Mouse (Mus musculus) liver, embryonic 16.5 days (tissue): ENCODE results near the gene Clmp. TPM values are rescaled to one million over a fixed set of nuclear protein-coding genes. Genes with fewer than 3 reads are reported as not detected.
"Not testable (repeated sequence)": the region's sequence is repeated elsewhere in the genome, so short reads cannot be mapped to it uniquely, and the experiment has no call there.

Experiments
- ATAC-seq: fragments of 200-750 bp; cut with Nextera tagmentation; 2 replicates; pipeline ENCODE4 v1.8.0; 2017; ENCODE audit warnings: low read depth, mild to moderate bottlenecking, moderate number of reproducible peaks, moderate library complexity
- H3K27ac ChIP-seq: fragments of 300-500 bp; sonication (generic); 2 replicates; pipeline ENCODE4 v1.5.1; 2014; ENCODE audit warnings: mild to moderate bottlenecking, low read length
- H3K27me3 ChIP-seq: fragments of 300-500 bp; sonication (generic); 2 replicates; pipeline ENCODE4 v1.6.1; 2014; ENCODE audit warnings: low read depth, low read length, mixed read lengths; ENCODE audit not compliant: control insufficient read depth, insufficient read depth
- H3K36me3 ChIP-seq: fragments of 300-500 bp; sonication (generic); 2 replicates; pipeline ENCODE4 v1.6.1; 2014; ENCODE audit warnings: mild to moderate bottlenecking; ENCODE audit not compliant: control insufficient read depth, insufficient read depth
- H3K4me1 ChIP-seq: fragments of 300-500 bp; sonication (generic); 2 replicates; pipeline ENCODE4 v1.6.1; 2014; ENCODE audit warnings: low read depth, low read length, mixed read lengths; ENCODE audit not compliant: control insufficient read depth
- H3K4me2 ChIP-seq: fragments of 300-500 bp; sonication (generic); 2 replicates; pipeline ENCODE4 v1.6.1; 2014; ENCODE audit warnings: low read depth, low read length, mixed read lengths
- H3K4me3 ChIP-seq: fragments of 300-500 bp; sonication (generic); 2 replicates; pipeline ENCODE4 v1.5.1; 2014; ENCODE audit warnings: low read depth, mild to moderate bottlenecking, low read length
- H3K9ac ChIP-seq: fragments of 300-500 bp; sonication (generic); 2 replicates; pipeline ENCODE4 v1.6.1; 2014; ENCODE audit warnings: low read depth, low read length
- H3K9me3 ChIP-seq: fragments of 300-500 bp; sonication (generic); replicated peaks from 2 replicates; pipeline ENCODE4 v1.6.1; 2016; ENCODE audit warnings: low read length; ENCODE audit not compliant: control insufficient read depth
- WGBS: fragments of 180-500 bp; shearing (Covaris S2); extraction: QIAGEN DNeasy Blood & Tissue Kit; methylation state at CpG from one replicate; pipeline ENCODE4 v1.1.7; 2014; ENCODE audit not compliant: insufficient replicate concordance; 5-methylcytosine and 5-hydroxymethylcytosine counted together
- polyA plus RNA-seq: library from polyadenylated mRNA; unstranded; fragments of >200 nt; fragmentation: Nextera tagmentation; extraction: Ambion mirVana; gene quantifications from 2 replicates; pipeline ENCODE4 v1.2.1, GENCODE M21; 2015

Gene Clmp
- polyA plus RNA-seq, 1 experiment from 2014 or later = 1.2 TPM

DNA sequence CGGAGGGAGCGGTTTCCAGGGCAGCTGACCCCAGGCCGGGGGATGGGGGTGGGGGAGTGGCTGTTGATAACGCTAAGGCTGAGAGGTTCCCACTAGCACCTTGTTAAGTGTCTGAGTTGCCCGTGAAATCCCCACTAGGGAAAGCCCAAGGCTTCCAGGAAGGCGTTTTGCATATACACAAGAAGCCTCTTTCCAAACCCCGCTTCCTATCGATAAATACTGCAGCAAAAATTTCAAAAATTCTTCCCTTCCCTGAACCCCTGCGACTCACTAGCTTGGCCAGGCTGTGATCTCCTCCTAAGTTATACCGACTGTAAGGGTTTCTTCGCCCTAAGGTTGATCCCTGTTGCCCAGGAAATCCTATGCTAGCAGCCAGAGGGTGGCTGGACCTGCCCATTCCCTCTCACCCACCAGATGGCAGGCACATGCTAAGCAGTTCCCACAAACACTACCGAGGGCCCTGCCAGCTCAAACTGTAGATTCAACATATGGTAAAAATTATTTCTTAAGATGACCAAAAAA is 71.4 kb downstream of the Clmp start:
- Histone ChIP-seq H3K9ac (no peak overlapping the region), H3K36me3 (no peaks in the 10 kb centered on the region), H3K27me3 (no peaks in the 10 kb centered on the region), H3K4me1 (peaks cover 7% of the 10 kb centered on the region), H3K4me2 (peak overlapping the region; percentile 37), H3K4me3 (peak overlapping the region; percentile 9; the same call in 1 of the 2 replicates), H3K27ac (no peak overlapping the region), H3K9me3 (no peaks in the 10 kb centered on the region)
- peak; percentile 56; the same call in 1 of the 2 replicates for ATAC-seq
- WGBS = 21% methylated on average over 12 of the region's 12 CpGs

DNA sequence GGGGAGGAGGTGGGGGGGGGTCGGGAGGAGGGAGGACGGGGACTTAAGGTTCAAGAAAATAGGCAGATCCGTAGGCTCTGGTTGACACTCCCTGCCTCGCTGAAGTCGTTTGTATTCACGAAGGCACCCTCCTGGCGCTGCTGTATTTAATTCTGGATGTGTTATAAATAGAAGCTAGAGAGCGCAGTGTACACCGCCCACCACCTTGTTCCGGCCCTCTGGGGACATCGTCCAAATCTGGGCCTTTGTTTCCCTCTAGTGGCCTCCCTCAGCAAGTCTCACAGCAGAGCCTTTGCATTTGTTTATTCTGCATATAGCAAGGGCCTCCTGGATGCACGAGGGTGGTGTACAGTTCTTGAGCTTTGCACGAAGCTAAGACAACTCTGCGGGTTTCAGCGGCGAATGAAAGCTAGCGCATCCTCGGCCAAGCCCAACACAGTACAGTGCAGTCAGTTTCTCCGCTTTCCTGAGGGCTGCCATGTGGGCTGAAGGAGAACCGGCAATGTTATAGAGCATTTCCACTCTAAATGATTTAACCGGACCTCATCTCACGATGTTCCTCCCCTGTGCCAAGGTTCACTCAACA is 72.0 kb downstream of the Clmp start:
- peaks cover 7% of the 10 kb centered on the region for H3K4me1 ChIP-seq
- H3K27ac ChIP-seq = no peak overlapping the region
- no peak overlapping the region for H3K9ac ChIP-seq
- peak overlapping the region; percentile 23; the same call in 1 of the 2 replicates for H3K4me3 ChIP-seq
- peak overlapping the region; percentile 37 for H3K4me2 ChIP-seq
- ATAC-seq = peak; percentile 78
- no peaks in the 10 kb centered on the region for H3K36me3 ChIP-seq
- H3K27me3 ChIP-seq = no peaks in the 10 kb centered on the region
- 12% methylated on average over 22 of the region's 22 CpGs for WGBS
- H3K9me3 ChIP-seq = no peaks in the 10 kb centered on the region

DNA sequence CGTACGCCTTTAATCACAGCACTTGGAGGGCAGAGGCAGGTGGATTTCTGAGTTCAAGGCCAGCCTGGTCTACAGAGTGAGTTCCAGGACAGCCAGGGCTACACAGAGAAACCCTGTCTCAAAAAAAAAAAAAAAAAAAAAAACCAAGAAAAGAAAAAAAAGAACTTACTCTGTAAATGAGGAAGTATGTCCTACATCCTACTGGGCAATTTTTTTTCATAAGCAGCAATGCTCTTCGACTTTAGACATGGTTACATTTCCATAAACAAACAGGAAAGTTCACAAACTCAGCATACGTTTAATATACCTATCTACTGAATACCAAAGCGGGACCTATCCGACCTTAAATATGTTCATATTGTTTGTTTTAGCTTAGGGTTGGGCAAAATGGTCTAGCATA is 76.6 kb downstream of the Clmp start:
- ATAC-seq = no peak
- 57% methylated on average over 6 of the region's 6 CpGs for WGBS
- Histone ChIP-seq H3K36me3 (no peaks in the 10 kb centered on the region), H3K9me3 (no peaks in the 10 kb centered on the region), H3K9ac (no peak overlapping the region), H3K27ac (no peak overlapping the region), H3K27me3 (no peaks in the 10 kb centered on the region), H3K4me1 (peaks cover 3% of the 10 kb centered on the region; the same call in 1 of the 2 replicates), H3K4me2 (no peak overlapping the region), H3K4me3 (no peak overlapping the region)

DNA sequence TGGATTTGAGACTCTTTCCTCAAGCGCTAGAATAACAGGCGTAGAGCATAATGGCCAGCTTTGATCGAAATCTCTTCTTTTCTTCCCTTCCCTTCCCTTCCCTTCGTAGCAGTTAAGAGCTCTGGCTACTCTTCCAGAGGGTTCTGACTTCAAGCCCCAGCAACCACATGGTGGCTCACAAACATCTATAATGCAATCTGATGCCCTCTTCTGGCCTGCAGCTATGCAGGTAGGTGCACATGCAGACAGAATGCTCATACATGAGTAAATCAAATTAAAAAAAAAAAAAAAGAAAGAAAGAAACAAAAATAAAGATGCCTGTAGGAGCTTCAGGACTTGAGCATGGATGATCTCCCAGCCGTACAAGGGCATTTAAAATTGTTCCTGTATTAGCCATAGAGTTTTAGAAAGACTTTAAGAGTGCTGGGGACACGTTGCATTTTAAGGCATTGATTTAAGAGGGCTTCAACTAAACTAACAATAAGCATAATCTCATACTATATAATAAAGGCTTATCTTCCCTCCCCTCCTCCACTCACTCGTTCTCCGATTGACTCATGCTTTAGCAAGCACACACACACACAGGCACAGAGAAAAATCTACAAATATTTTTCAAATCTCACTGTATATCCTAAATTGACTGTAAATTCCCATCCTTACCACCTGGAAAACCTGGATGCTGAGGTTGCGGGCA is 79.3 kb downstream of the Clmp start:
- no peaks in the 10 kb centered on the region for H3K27me3 ChIP-seq
- H3K4me3 ChIP-seq = no peak overlapping the region
- no peak overlapping the region for H3K27ac ChIP-seq
- no peaks in the 10 kb centered on the region for H3K4me1 ChIP-seq
- no peak overlapping the region for H3K9ac ChIP-seq
- no peaks in the 10 kb centered on the region for H3K36me3 ChIP-seq
- 60% methylated on average over 8 of the region's 9 CpGs for WGBS
- H3K4me2 ChIP-seq = no peak overlapping the region
- no peaks in the 10 kb centered on the region for H3K9me3 ChIP-seq
- ATAC-seq = no peak

DNA sequence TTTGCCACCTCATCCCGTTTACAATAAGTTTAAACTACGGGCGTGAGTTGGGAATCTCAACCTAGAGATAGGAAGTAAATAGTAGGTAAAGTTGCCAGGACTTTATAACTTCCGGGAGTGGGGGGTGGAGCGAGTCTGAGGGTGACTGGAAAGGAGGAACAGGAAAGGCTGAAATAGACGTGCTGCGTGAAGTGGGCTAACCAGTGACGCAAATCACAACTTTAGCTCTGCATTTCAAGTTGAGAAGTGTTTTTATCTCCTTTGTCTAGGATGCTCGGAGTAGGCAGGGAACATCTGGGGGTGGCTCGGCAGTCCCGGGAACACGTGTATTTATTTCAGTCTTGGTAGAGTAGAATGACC is 79.8 kb downstream of the Clmp start:
- no peaks in the 10 kb centered on the region for H3K36me3 ChIP-seq
- H3K4me1 ChIP-seq = no peaks in the 10 kb centered on the region
- WGBS = 34% methylated on average over 12 of the region's 12 CpGs
- H3K27me3 ChIP-seq = no peaks in the 10 kb centered on the region
- no peaks in the 10 kb centered on the region for H3K9me3 ChIP-seq
- H3K4me2 ChIP-seq = no peak overlapping the region
- H3K27ac ChIP-seq = no peak overlapping the region
- no peak overlapping the region for H3K4me3 ChIP-seq
- ATAC-seq = no peak
- H3K9ac ChIP-seq = no peak overlapping the region

DNA sequence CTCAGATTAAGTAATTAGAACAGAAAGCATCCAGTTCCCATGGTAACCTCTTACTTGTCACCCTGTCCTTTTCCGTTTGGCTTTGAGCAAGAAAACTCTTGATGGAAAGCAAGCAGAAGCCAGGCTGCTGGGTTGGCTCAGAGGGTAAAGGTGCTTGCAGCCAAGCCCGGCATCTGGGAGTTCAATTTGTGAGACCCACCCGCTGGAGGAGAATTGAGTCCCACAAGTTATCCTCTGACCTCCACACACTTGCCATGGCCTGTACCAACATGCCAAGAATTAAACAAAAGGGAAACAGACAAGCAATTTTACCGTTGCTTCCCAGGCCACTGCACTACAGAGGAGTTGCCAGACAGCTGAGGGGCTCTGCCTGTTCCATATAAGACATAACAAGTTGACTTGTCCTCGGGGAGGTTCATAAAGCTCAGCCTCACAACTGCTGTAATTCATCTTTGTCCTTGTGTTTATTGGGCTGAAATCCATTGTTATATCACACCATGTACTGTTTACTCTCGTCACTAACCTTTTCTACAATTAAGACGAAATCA is 80.4 kb downstream of the Clmp start:
- 57% methylated on average over 7 of the region's 7 CpGs for WGBS
- Histone ChIP-seq H3K27ac (no peak overlapping the region), H3K36me3 (no peaks in the 10 kb centered on the region), H3K4me2 (no peak overlapping the region), H3K4me1 (no peaks in the 10 kb centered on the region), H3K9me3 (no peaks in the 10 kb centered on the region), H3K27me3 (no peaks in the 10 kb centered on the region), H3K9ac (no peak overlapping the region), H3K4me3 (no peak overlapping the region)
- no peak for ATAC-seq

DNA sequence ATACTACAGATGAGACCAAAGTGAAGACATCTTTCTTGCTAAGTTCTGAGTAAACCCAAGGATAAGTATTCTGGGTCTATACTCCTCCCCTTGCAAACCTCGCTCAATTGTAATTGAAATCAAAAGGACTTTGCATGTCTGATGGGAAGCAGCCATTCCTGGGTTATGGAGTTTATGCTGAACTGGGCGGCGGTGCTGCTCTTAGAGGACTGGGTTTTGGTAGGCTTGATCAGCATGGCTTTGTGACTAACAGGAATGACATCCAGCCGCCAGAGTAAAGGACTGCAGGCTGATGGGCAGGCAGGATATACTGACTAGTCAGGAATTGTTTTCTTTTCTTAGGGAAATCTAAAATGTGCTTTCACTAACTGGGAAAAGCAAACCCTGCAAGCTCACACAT is 82.2 kb downstream of the Clmp start:
- Histone ChIP-seq H3K4me3 (no peak overlapping the region), H3K27ac (no peak overlapping the region), H3K4me2 (no peak overlapping the region), H3K4me1 (no peaks in the 10 kb centered on the region), H3K36me3 (no peaks in the 10 kb centered on the region), H3K27me3 (no peaks in the 10 kb centered on the region), H3K9ac (no peak overlapping the region), H3K9me3 (no peaks in the 10 kb centered on the region)
- WGBS = 64% methylated on average over 4 of the region's 4 CpGs
- ATAC-seq = no peak

DNA sequence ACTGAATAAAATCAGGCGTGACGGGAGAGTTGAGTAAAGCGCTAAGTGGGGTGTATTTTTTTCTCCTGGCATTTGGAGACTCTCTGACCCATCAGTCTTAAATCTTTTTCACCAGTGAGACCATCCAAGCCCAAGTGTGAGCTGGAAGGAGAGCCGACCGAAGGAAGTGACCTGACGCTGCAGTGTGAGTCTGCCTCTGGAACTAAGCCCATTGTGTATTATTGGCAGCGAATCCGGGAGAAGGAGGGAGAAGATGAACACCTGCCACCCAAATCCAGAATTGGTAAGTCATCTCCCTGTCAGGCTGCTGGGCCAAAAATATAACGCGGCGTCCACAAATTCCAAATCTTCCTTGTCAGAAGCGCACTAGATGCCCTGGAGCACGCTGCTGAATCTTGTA is 86.5 kb downstream of the Clmp start:
- no peak overlapping the region for H3K4me3 ChIP-seq
- H3K9me3 ChIP-seq = no peaks in the 10 kb centered on the region
- no peak overlapping the region for H3K27ac ChIP-seq
- no peak overlapping the region for H3K9ac ChIP-seq
- H3K36me3 ChIP-seq = no peaks in the 10 kb centered on the region
- no peak for ATAC-seq
- H3K4me2 ChIP-seq = no peak overlapping the region
- H3K4me1 ChIP-seq = no peaks in the 10 kb centered on the region; the same call in 1 of the 2 replicates
- H3K27me3 ChIP-seq = no peaks in the 10 kb centered on the region
- 69% methylated on average over 13 of the region's 13 CpGs for WGBS

DNA sequence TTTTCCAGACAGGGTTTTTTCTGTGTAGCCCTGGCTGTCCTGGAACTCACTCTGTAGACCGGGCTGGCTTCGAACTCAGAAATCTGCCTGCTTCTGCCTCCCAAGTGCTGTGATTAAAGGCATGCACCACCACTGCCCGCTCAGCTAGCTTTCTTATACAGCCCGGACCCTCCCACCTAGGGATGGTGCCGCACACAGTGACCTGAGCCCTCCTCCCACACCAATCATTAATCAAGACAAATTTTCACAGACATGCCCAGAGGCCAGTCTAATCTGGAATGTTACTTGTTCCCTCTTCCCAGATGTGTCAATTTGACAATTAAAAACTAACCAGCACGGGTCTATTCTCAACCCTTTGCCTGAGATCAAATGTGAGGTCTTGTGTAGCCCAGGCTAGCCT is 87.4 kb downstream of the Clmp start:
- not testable (repeated sequence) for H3K36me3 ChIP-seq, H3K27ac ChIP-seq, H3K9me3 ChIP-seq, H3K4me3 ChIP-seq, ATAC-seq, H3K27me3 ChIP-seq, H3K4me1 ChIP-seq, H3K4me2 ChIP-seq, H3K9ac ChIP-seq
- 52% methylated on average over 6 of the region's 6 CpGs for WGBS
